Mouse (Mus musculus): ENCODE data around the gene Rai1.

Rai1 gene

GRCm38 (mm10) chr11:60104810-60105592 is at the start of gene Rai1:
Gene Rai1, plus strand, starts transcription at chr11:60105013.
- in situ Hi-C loops (cut with MboI, MseI): loop anchor here (25.0 kb wide), 1 partner anchor 1007 kb away; no protein-coding TSS in a partner anchor

- in situ Hi-C loops (cut with MboI, MseI): no loop called here
Observed at GRCm38 (mm10) chr11:60056520-60056919, 48.3 kb upstream of the Rai1 start.

- in situ Hi-C loops (cut with MboI, MseI): no loop called here
Observed at GRCm38 (mm10) chr11:60057987-60058386, 46.8 kb upstream of the Rai1 start.

GRCm38 (mm10) chr11:60058441-60058840 is 46.4 kb upstream of the Rai1 start:
- in situ Hi-C loops (cut with MboI, MseI): no loop called here

- in situ Hi-C loops (cut with MboI, MseI): no loop called here
Observed at GRCm38 (mm10) chr11:60060026-60060425, 44.8 kb upstream of the Rai1 start.

DNA sequence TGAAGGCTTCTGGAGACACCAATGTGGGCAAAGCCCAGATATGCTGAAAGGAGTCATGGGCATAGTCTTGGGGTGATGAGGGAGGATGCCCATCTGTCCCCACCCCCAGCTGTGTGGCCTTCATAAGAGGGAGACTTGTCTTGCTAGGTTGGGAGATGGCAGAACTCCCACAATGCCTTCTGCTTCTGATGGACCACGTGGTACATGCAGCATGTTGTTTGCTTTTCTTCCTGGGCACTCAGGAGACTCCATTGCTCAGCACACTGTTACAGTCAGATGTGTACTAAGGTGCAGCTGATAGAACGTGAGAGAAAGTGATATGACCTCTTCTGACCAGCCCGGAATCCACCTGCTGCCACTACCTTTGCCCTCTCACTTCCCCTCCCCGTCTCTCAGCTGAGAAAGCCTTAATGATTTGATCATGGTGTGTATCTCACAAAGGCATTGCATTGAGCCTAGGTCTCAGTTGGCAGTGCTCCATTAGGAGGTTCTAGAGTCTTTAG is 43.3 kb upstream of the Rai1 start:
- in situ Hi-C loops (cut with MboI, MseI): no loop called here

- in situ Hi-C loops (cut with MboI, MseI): no loop called here
Observed at GRCm38 (mm10) chr11:60065267-60065666, 39.5 kb upstream of the Rai1 start.

GRCm38 (mm10) chr11:60067646-60068045 is 37.2 kb upstream of the Rai1 start:
- in situ Hi-C loops (cut with MboI, MseI): no loop called here

- in situ Hi-C loops (cut with MboI, MseI): no loop called here
Observed at GRCm38 (mm10) chr11:60068631-60069030, 36.2 kb upstream of the Rai1 start.

GRCm38 (mm10) chr11:60070599-60070998 is 34.2 kb upstream of the Rai1 start:
- in situ Hi-C loops (cut with MboI, MseI): no loop called here

DNA sequence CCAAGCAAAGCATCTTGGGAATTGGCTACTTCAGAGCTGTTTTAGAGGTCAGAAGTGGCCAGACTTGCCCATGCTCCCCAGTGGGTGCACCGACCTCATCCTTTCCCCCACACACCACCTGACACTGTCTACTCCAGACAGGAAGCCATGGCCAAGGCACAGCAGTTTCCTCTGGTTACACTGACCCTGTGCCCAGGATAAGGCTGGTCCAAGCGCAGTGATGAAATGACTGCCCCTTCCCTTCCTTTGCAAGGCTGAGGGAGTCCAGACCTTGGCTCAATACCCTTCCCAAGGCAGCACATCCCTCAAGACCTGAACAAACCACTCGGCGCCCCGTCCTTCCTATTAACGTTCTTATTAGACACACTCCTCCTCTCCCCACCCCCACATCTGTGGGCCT is 33.6 kb upstream of the Rai1 start:
- in situ Hi-C loops (cut with MboI, MseI): no loop called here

GRCm38 (mm10) chr11:60073121-60073520 is 31.7 kb upstream of the Rai1 start:
- in situ Hi-C loops (cut with MboI, MseI): no loop called here

GRCm38 (mm10) chr11:60073936-60074502 is 30.8 kb upstream of the Rai1 start:
- in situ Hi-C loops (cut with MboI, MseI): no loop called here

DNA sequence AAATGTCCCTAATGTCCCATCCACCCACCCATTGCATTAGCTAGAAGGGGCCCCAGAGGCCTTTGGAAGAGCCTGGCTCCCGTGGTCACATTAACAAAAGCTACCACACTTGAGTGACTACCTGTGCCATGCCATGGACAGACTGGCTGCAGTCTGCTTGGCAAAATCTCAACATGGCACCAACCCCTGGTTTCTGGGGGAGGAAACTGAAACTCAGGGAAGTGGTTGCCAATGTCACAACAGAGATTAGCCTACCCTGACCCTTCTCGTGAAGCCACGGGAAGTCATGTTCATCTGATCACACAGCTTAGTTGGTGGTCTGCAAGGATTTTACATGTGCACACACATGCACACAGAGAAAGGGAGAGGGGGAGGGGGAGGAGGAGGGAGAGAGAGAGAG is 28.6 kb upstream of the Rai1 start:
- in situ Hi-C loops (cut with MboI, MseI): no loop called here

GRCm38 (mm10) chr11:60076790-60077189 is 28.0 kb upstream of the Rai1 start:
- in situ Hi-C loops (cut with MboI, MseI): no loop called here

- in situ Hi-C loops (cut with MboI, MseI): no loop called here
Observed at GRCm38 (mm10) chr11:60084589-60084988, 20.2 kb upstream of the Rai1 start.

DNA sequence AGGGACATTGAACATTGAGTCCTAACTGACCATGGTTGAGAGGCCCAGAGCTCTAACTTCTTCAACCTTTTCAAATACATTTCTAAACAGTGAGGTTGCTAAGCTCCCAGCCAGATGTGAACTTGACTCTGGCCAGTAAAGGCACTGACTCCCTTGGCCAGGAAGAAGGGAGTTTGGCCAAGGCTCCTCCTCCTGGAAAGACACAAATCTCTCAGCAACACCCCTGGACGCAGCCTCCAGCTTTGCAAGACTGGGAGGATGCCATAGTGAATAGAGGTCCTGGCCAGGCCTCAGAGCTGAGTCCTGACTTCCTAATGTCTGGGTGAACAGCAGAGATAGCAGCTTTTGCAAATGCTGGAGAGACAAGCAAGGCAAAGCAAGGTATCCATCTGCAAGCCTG is 18.1 kb upstream of the Rai1 start:
- in situ Hi-C loops (cut with MboI, MseI): no loop called here

GRCm38 (mm10) chr11:60088947-60089346 is 15.9 kb upstream of the Rai1 start:
- in situ Hi-C loops (cut with MboI, MseI): no loop called here

DNA sequence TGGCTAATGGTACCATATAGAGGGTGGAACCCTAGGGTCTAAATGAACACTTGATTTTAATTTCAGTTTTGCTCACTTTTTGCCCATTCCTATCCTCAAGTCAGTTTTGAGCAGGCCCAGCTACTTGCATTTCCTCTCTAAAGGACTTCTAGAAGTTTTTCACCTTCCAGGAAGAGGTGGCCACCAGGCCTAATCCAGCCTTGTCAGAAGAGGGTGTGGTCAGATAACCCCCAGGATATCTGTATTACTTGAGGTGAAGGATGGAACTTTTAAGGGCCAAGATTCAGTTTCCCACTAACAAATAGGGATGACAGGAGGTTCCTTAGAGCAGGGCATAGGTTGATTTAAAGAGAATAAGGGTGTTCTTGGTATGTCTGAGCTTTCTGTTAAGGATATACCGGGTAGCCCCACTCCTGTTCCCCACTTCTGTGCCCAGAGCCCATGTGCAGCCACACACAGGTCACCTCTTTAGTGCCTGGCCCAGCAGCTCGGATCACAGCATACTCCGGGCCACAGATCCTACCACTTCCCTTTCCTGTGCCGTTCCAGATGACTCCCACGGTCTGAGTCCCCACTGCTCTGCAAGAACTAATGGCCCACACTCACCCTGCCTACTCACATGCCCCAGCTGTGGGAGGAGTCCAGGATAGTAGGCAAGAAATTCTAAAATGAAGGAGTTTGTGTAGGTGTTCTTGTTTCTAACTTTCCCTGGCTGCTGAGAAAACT is 14.0 kb upstream of the Rai1 start:
- in situ Hi-C loops (cut with MboI, MseI): no loop called here

DNA sequence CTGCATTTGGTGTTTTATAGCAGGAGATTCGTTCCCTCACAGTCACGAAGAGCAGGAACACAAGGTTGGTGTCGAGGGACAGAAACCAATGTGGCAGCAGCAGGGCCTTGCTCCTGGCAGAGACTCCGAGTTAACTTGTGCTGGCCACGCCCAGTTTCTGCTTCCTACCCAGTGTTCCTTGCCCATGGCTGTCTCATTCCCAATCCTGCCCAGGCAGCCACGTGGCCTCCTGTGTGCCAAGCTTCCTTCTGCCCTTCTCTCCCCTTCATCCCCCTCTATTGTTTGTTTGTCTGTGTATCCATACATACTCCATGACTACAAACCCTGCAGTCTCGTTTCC is 13.4 kb upstream of the Rai1 start:
- in situ Hi-C loops (cut with MboI, MseI): no loop called here

DNA sequence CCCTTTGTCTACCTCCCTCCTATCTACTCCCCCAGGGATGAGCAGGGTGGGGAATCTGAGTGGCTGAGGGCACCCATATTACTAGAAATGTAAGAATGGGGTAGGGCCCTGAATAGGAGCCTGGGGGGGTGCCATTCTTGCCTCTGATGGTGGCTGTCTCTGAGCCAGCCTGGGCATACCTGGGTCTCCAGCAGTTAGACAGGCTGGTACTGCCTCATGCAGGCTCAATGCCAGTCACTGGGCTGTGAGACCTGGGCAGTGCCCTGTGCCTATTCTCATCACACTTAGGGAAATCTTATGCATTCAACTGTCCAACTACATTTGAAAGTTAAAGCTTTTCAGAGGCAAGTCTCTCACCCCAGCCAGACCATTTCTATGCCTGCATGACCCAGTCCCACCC is 11.6 kb upstream of the Rai1 start:
- in situ Hi-C loops (cut with MboI, MseI): no loop called here

DNA sequence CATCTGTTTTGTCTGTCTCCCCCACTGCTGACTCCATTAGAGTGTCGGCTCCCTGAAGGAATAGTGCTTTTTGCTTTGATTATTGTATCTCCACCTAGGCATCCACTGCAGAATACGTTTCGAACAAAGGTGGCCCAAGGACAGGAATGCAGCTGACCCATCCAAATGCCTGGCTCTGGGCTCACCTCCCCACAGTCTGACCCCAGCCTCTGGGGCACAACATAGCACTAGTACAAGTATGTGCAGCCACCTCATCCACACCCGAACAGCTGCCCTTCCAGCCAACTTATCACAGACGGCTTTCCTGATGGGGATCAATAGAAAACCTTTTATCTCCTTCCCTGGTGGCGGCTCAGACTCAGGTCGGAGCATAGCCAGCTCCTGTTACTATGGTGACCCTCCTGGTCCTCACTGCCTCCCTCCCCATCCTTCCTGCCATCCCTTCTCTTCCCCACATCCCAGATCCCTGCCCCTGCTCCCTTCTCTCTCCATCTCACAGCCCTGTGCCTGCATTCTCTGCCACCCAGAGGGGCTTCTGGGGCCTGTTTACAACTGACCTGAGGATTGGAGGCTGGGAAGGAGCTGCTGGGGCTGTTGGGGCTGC is 10.7 kb upstream of the Rai1 start:
- in situ Hi-C loops (cut with MboI, MseI): no loop called here
